Mouse (Mus musculus) T-helper 2 cell (primary cell): ENCODE measurements around the gene H2-T24.
"Not testable (repeated sequence)": the region's sequence is repeated elsewhere in the genome, so short reads cannot be mapped to it uniquely, and the experiment has no call there.

Experiments used
- in situ Hi-C: fragments of 300-600 bp; cut with MboI, MseI; formaldehyde crosslinking; loops from one replicate; pipeline ENCODE4 v1.15.1; 2025; ENCODE audit warnings: high pct_unique_total_duplicates

The H2-T24 gene

GRCm38 (mm10) chr17:36020191-36021073 lies at the start of gene H2-T24:
Gene H2-T24 (minus strand): TSS chr17:36020560.
- in situ Hi-C loops = loop anchor here (25.0 kb wide), 1 partner anchor 808 kb away; the partner anchor contains the start of genes Gm16181, Lta and Tnf

DNA sequence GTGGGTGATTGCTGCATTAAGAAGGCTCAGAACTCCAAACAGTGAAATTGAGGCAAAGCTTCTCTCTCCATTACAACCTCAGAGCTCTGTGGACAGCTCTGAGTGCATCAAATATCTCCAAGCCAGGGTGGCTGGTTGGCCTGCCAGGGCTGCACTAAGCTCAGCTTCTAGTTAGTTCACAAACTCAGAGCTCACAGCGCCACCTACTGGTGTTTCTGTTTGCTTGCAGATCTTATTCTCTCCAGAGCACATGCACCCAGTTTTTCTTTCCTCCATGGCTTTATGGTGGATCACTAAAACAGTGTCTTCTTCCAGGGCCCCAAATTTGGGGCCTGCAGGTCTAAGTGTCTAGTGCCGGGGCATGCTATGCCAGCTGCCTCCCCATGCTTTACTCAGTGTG lies 40.5 kb upstream of the H2-T24 start:
- in situ Hi-C loops = no loop called here

GRCm38 (mm10) chr17:36058362-36058761 lies 38.0 kb upstream of the H2-T24 start, which contains the start of gene Gm11127:
Gene Gm11127 (minus strand): TSS chr17:36058371.
- in situ Hi-C loops = not testable (repeated sequence)

DNA sequence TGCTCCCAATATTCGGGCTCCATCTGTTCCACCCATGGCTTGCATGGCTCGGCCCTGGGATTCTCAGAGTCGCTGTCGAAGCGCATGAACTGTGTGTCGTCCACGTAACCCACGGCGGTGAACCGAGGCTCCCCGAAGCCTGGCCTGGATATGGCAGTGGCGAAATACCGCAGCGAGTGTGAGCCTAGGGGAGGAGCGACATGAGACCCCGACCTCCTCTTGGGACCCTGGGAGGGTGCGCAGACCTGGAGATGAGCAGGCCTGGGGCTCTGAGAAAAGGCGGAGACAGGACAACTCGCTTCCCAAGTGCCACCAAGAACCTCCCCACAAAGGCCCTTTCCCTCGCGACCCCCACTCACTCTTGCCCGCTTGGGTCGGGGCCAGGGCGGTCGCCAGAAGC lies 37.6 kb upstream of the H2-T24 start:
- in situ Hi-C loops = not testable (repeated sequence)

DNA sequence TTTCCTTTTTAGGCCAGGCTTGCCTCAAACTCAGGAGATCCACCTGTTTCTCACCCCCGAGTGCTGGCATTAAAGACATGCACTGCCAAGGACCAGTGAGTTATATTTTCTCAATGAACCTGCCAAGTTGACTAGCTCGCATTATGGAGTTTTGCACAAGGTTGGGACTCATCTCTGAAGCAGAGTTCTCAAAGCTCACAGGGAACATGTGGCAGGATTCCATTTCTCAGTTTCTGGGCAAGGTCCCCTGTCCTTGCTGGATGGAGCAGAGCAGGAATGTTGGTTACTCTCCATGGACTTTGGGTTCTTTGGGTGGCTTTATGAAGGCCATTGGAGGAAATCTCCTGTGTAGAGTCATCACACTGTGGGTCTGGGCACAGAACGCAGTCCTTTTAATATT lies 22.9 kb upstream of the H2-T24 start:
- in situ Hi-C loops = no loop called here

DNA sequence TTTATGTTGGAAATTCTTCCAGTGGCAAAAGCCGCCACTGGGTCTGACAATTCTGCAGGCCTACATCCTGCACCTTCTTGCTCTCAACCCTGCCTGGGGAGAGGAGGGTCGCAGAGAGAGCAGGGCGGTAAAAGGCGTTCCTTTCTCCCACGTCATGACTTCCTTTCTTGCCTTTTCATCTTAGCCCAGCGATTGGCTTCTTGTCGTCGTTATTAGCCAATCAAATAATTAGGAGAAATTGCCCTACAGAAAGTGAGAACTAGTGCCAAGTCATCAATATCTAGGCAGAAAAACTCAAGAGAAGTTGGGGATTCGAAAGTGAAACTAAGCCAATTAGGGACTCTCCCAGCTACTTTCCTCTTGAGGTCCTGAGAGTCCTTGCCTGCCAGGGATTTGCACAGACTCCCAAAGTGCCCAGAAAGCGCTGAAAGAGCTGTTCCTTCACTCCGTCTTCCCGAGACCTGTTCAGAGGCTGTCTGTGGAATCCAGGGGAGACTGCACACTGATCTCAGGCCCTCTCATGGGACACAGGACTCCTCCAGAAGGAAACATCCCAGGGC lies 22.3 kb upstream of the H2-T24 start, which contains the start of the genes H2-T22 and Gm6034:
H2-T22 (minus strand) TSS at position 138 of the 560 bp plus-strand sequence.
Gm6034 (plus strand) TSS at position 352 of the 560 bp plus-strand sequence.
- in situ Hi-C loops = not testable (repeated sequence)

GRCm38 (mm10) chr17:36042055-36042454 lies 21.7 kb upstream of the H2-T24 start:
- in situ Hi-C loops = not testable (repeated sequence)

DNA sequence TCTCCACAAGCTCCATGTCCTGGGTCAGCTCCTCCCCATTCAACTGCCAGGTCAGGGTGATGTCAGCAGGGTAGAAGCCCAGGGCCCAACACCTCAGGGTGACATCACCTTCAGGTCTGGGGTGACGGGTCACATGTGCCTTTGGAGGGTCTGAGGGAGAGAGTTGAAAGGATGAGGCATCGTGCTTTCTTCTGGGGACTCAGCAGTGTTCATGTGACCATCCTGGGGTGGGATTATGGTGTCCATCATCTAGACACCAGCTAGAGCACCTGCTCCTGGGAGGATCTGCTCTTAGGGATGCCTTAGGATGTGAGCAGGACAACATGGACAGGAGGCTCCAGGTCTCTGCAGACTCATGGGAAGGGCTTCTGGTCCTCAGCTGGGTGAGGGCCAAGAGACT lies 20.2 kb upstream of the H2-T24 start:
- in situ Hi-C loops = not testable (repeated sequence)

- in situ Hi-C loops = not testable (repeated sequence)
Observed at GRCm38 (mm10) chr17:36036126-36036525, 15.8 kb upstream of the H2-T24 start.

DNA sequence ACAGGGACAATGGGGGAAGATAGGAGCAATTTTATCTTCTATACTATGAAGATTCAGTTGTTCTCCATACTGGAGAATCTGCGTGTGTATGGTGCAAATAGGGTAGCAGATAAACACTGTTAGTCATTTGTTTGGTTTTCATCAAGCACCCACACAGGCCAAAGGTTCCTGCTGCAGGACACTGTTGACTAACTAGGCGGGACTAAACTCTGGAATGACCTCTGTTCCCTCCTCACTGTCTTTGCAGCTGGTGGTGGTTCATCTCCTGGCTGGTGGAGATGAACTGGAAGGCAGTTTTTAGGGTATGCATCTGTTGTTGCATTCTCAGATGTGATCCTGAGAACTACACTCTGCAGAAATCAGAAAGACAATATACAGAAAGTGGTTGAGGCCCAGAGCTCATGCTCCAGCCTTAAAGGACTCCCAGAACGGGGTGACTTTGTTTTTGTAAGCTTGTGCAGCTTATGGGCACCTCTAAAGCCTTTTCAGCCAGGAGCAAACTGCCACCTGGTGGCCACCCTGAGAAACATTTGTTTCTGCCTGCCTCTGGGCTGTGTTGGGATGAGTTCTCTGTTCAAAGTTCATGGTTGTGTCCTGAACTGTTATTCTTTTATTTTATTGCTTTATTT lies 14.8 kb upstream of the H2-T24 start:
- in situ Hi-C loops = not testable (repeated sequence)

- in situ Hi-C loops = loop anchor here (5.0 kb wide), 2 partner anchors 37 to 78 kb away; no protein-coding TSS in a partner anchor
Observed at GRCm38 (mm10) chr17:36034524-36034923, 14.2 kb upstream of the H2-T24 start.

GRCm38 (mm10) chr17:36032351-36032875 lies 12.1 kb upstream of the H2-T24 start, which contains the start of gene H2-T23:
Gene H2-T23 (minus strand): TSS chr17:36032855.
- in situ Hi-C loops = loop anchor here (5.0 kb wide), 2 partner anchors 35 to 80 kb away; no protein-coding TSS in a partner anchor

GRCm38 (mm10) chr17:36031583-36032331 lies 11.4 kb upstream of the H2-T24 start:
- in situ Hi-C loops = loop anchor here (5.0 kb wide), 2 partner anchors 34 to 81 kb away; no protein-coding TSS in a partner anchor

- in situ Hi-C loops = loop anchor here (5.0 kb wide), 2 partner anchors 34 to 81 kb away; no protein-coding TSS in a partner anchor
Observed at GRCm38 (mm10) chr17:36030703-36031582, 10.6 kb upstream of the H2-T24 start.

DNA sequence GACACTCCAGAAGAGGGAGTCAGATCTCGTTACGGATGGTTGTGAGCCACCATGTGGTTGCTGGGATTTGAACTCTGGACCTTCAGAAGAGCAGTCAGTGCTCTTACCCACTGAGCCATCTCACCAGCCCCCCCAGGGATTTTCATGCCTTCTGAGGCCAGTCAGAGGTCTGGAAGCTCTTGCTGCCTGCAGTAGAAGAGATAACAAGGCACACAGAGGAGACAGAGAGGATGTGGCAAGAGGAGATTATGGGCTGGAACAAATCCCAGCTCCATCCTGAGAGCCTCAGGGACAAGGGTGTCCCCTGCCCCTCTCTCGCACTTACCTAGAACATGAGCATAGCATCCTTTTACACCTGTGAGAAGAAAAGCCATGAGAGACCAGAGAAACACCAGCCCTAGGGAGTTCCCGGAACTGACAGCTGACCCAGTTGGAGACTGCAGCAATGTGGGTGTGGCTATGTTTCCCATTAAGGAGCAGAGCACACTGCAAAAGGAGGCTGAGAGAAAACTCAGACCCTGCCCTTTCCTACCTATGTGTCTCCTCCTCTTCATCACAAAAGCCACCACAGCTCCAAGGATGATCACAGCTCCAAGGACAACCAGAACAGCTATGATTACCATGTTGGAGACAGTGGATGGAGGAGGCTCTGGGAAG lies 9.8 kb upstream of the H2-T24 start:
- in situ Hi-C loops = loop anchor here (5.0 kb wide), 2 partner anchors 33 to 82 kb away; no protein-coding TSS in a partner anchor

DNA sequence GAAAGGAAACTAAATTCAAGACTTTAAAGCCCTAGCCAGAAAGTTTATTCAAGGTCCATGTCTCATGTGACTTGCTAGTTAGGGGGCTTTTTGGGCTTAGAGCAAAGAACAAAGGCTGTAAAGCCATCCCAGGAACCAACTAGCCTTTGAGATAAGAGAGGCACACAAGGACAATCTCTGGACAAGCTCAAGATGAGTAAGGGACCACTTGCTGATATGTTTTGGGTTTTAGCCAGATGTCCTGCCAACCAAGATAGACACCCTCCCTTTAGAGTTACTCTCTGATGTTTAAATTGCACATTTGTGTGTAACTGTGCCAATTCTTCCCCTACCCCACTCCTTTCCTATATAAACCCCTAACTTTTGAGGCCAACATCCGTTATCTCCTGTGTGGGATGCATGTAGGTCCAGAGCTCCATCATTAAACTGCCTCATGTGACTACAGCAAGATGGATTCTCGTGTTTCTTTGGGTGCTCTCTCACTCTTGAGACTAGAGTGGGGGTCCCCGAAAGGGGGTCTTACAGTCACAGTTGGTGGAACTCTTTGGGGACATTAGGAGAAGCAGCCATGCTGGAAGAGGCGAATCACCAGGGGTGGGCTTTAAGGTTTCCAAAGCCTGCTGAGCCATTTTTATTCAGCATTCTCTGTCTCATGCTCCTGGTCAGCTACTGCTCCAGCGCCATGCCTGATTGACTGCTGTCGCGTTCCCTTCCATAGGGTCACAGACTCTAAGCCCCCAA lies 8.7 kb upstream of the H2-T24 start:
- in situ Hi-C loops = no loop called here

DNA sequence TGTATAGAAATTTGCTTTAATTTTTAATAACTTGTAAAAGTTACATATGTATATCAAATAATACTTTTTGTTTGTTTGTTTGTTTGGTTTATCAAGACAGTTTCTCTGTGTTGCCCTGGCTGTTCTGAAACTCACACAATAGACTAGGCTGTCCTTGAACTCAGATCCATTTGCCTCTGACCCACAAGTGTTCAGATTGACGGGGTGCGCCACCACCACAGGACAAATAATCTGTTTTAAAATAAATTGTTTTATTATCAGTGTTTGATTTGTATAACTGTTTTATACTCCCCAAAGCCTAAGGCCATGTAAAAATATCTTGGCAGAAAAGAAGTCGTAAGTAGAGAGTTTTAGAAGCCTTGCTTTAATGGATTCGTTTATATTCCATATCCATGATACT lies 7.3 kb upstream of the H2-T24 start:
- in situ Hi-C loops = no loop called here

DNA sequence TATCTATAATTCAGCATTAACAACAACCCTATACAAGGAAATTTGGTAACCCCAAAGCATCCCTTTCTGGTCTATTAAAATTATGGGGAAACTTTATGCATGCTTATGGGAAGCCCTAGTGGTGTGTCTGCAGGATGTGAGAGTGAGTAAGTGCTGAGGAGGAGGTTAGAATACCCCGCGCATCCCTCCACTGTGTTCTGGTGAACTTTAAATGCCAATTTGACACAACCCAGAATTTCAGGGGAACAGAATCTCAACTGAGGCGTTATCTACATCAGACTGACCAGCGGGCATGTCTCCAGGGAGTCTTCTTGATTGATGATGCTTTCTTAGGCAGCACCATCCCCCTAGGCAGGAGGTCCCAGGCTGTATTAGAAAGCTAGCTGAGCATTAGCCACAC lies 5.5 kb upstream of the H2-T24 start:
- in situ Hi-C loops = no loop called here
